Mouse (Mus musculus): ENCODE measurements at regions not wholly inside any gene's neighbourhood (a gene's known extent, or its start where the extent isn't known, plus 50 kb on each side); places are given as distances from the start of the nearest gene placed in this dataset.

GRCm38 (mm10) chr10:10116442-10116841 lies 215.6 kb upstream of the Stxbp5 start:
- ATAC-seq (ENCODE audit: low read depth) (no peak), DNase-seq (ENCODE audit: low spot score) (no peak)
- Histone ChIP-seq H3K4me2 (ENCODE audit: low read depth, low read length) (no peak overlapping the region), H3K4me3 (ENCODE audit: low read depth, low read length) (no peak overlapping the region), H3K9me3 (ENCODE audit: control insufficient read depth, low read length) (no peaks in the 10 kb centered on the region), H3K27ac (replicated peaks; ENCODE audit: low read depth, low read length) (no peak overlapping the region), H3K4me1 (ENCODE audit: control insufficient read depth, insufficient read depth, low read length) (no peaks in the 10 kb centered on the region), H3K9ac (ENCODE audit: low read depth, low read length) (no peak overlapping the region), H3K36me3 (ENCODE audit: control insufficient read depth, insufficient read depth, low read length) (no peaks in the 10 kb centered on the region), H3K27me3 (replicated peaks; ENCODE audit: control insufficient read depth, insufficient read depth, low read length) (no peaks in the 10 kb centered on the region)
- 74% methylated on average over 2 of the region's 2 CpGs for WGBS

GRCm38 (mm10) chr10:10113256-10113655 lies 212.4 kb upstream of the Stxbp5 start:
- DNase-seq (ENCODE audit: low spot score), result no peak
- Histone ChIP-seq H3K27ac (replicated peaks; ENCODE audit: low read depth, low read length) (no peak overlapping the region), H3K9ac (ENCODE audit: low read depth, low read length) (no peak overlapping the region), H3K4me3 (ENCODE audit: low read depth, low read length) (no peak overlapping the region), H3K36me3 (ENCODE audit: control insufficient read depth, insufficient read depth, low read length) (no peaks in the 10 kb centered on the region), H3K9me3 (ENCODE audit: control insufficient read depth, low read length) (no peaks in the 10 kb centered on the region), H3K4me1 (ENCODE audit: control insufficient read depth, insufficient read depth, low read length) (no peaks in the 10 kb centered on the region), H3K27me3 (replicated peaks; ENCODE audit: control insufficient read depth, insufficient read depth, low read length) (no peaks in the 10 kb centered on the region), H3K4me2 (ENCODE audit: low read depth, low read length) (no peak overlapping the region)
- no peak for ATAC-seq (ENCODE audit: low read depth)

DNA sequence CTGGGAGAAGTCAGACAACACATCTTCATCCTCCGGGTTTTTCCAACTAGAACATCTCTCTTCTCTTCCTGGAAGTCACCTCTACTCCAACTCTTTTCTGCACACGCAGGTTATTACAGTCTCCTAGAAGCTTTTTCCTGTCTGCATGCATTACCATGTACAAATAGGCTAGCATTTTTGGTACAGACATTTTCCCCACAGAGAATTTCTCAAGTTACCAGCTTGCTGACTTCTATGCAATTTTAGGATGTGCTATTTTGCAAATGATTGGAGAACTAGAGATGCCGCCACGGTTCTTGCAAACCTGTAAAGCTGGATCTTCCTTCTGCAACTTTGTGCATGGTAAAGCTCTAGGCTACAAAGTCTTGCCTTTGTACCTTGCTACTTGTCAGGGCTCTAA lies 210.2 kb upstream of the Stxbp5 start:
- Histone ChIP-seq H3K36me3 (ENCODE audit: control insufficient read depth, insufficient read depth, low read length) (no peaks in the 10 kb centered on the region), H3K4me3 (ENCODE audit: low read depth, low read length) (no peak overlapping the region), H3K27ac (replicated peaks; ENCODE audit: low read depth, low read length) (no peak overlapping the region), H3K4me1 (ENCODE audit: control insufficient read depth, insufficient read depth, low read length) (no peaks in the 10 kb centered on the region), H3K9me3 (ENCODE audit: control insufficient read depth, low read length) (no peaks in the 10 kb centered on the region), H3K4me2 (ENCODE audit: low read depth, low read length) (no peak overlapping the region), H3K9ac (ENCODE audit: low read depth, low read length) (no peak overlapping the region), H3K27me3 (replicated peaks; ENCODE audit: control insufficient read depth, insufficient read depth, low read length) (no peaks in the 10 kb centered on the region)
- DNase-seq (ENCODE audit: low spot score) (no peak), ATAC-seq (ENCODE audit: low read depth) (no peak)
- 87% methylated on average over 4 of the region's 4 CpGs for WGBS

DNA sequence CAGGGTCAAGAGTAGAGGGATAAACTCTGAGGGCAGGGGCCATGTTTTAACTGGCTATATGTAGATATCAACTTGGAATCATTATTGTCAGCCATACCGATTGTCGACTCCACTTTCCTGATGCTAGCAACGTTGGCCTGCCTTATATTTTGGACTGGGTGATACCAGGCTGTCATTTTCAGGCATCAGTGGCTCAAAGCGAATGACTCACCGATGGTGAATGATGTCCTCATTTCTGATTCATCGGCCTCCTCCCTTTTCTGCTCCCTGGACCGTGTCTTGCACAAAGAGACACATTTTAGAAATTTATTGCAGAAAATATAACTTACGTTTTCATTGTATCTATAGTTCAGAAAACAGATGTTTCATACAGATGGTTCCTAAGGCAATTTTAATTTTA lies 209.0 kb upstream of the Stxbp5 start:
- no peak overlapping the region for H3K27ac ChIP-seq (replicated peaks; ENCODE audit: low read depth, low read length)
- H3K9me3 ChIP-seq (ENCODE audit: control insufficient read depth, low read length), result no peaks in the 10 kb centered on the region
- no peaks in the 10 kb centered on the region for H3K27me3 ChIP-seq (replicated peaks; ENCODE audit: control insufficient read depth, insufficient read depth, low read length)
- ATAC-seq (ENCODE audit: low read depth) (no peak), DNase-seq (ENCODE audit: low spot score) (no peak)
- H3K4me3 ChIP-seq (ENCODE audit: low read depth, low read length), result no peak overlapping the region
- H3K4me2 ChIP-seq (ENCODE audit: low read depth, low read length), result no peak overlapping the region
- no peak overlapping the region for H3K9ac ChIP-seq (ENCODE audit: low read depth, low read length)
- no peaks in the 10 kb centered on the region for H3K36me3 ChIP-seq (ENCODE audit: control insufficient read depth, insufficient read depth, low read length)
- 82% methylated on average over 8 of the region's 8 CpGs for WGBS
- no peaks in the 10 kb centered on the region for H3K4me1 ChIP-seq (ENCODE audit: control insufficient read depth, insufficient read depth, low read length)

DNA sequence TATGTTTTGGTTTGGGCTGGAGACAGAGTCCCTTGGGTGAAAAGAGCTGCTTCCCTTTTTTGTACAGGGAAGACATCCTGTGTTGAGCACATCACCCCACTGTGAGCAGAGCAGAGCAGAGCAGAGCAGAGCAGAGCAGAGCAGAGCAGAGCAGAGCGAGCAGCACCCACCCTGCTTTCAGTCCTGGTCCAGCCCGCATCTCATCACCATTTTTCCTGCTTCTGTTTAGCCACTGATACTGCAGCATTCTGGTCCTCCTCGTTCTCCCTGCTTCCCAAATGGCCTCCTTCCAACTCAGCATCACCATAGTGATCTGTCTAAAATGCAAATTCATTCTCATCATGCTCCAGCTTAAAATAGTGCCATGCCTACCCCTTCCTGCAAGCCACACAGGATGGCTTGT lies 206.2 kb upstream of the Stxbp5 start:
- H3K36me3 ChIP-seq (ENCODE audit: control insufficient read depth, insufficient read depth, low read length), result no peaks in the 10 kb centered on the region
- no peak for DNase-seq (ENCODE audit: low spot score)
- no peak overlapping the region for H3K27ac ChIP-seq (replicated peaks; ENCODE audit: low read depth, low read length)
- no peaks in the 10 kb centered on the region for H3K9me3 ChIP-seq (ENCODE audit: control insufficient read depth, low read length)
- 59% methylated on average over 3 of the region's 3 CpGs for WGBS
- ATAC-seq (ENCODE audit: low read depth), result no peak
- H3K4me2 ChIP-seq (ENCODE audit: low read depth, low read length), result no peak overlapping the region
- H3K4me1 ChIP-seq (ENCODE audit: control insufficient read depth, insufficient read depth, low read length), result no peaks in the 10 kb centered on the region
- no peaks in the 10 kb centered on the region for H3K27me3 ChIP-seq (replicated peaks; ENCODE audit: control insufficient read depth, insufficient read depth, low read length)
- H3K4me3 ChIP-seq (ENCODE audit: low read depth, low read length), result no peak overlapping the region
- no peak overlapping the region for H3K9ac ChIP-seq (ENCODE audit: low read depth, low read length)

DNA sequence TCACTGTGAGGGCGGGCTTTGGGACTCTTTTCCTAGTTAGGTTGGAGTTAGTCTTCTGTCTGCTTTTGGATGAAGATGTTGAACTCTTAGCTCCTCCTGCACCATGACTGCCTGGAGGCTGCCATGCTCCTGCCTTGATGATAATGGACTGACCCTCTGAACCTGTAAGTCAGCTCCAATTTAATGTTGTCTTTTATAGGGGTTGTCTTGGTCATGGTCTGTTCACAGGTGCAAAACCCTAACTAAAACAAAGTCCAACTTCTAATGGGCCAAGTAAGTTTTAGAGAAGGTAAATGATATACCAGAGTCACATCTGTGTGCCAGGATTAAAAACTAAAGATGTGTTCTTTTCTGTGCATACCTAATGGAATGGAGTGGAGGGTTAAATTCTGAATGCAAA lies 205.8 kb upstream of the Stxbp5 start:
- no peak overlapping the region for H3K27ac ChIP-seq (replicated peaks; ENCODE audit: low read depth, low read length)
- DNase-seq (ENCODE audit: low spot score) (no peak), ATAC-seq (ENCODE audit: low read depth) (no peak)
- no peak overlapping the region for H3K9ac ChIP-seq (ENCODE audit: low read depth, low read length)
- no peaks in the 10 kb centered on the region for H3K9me3 ChIP-seq (ENCODE audit: control insufficient read depth, low read length)
- no peak overlapping the region for H3K4me2 ChIP-seq (ENCODE audit: low read depth, low read length)
- H3K27me3 ChIP-seq (replicated peaks; ENCODE audit: control insufficient read depth, insufficient read depth, low read length), result no peaks in the 10 kb centered on the region
- H3K36me3 ChIP-seq (ENCODE audit: control insufficient read depth, insufficient read depth, low read length), result no peaks in the 10 kb centered on the region
- WGBS, result 85% methylated on average over 1 of the region's 1 CpGs
- no peak overlapping the region for H3K4me3 ChIP-seq (ENCODE audit: low read depth, low read length)
- H3K4me1 ChIP-seq (ENCODE audit: control insufficient read depth, insufficient read depth, low read length), result no peaks in the 10 kb centered on the region

DNA sequence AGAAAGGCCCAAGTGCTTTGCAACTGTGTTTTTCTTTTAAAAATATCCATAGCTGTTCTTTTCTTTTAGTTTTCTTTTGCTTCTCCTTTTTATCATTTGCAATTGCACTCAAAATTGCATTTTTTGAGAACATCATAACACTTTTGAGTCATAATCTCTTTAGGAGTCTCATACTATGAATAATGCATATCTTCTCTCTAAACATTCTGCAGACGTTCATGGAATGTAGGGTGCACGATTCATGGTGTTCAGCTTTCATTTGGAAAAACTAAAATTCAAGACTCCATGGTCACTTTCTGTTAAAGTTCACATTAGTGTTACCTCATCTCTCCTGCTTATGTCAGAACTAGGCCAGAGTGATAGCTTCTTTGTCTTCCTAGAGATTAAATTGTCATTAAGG lies 200.8 kb upstream of the Stxbp5 start:
- no peaks in the 10 kb centered on the region for H3K27me3 ChIP-seq (replicated peaks; ENCODE audit: control insufficient read depth, insufficient read depth, low read length)
- no peak overlapping the region for H3K27ac ChIP-seq (replicated peaks; ENCODE audit: low read depth, low read length)
- ATAC-seq (ENCODE audit: low read depth), result no peak
- no peaks in the 10 kb centered on the region for H3K4me1 ChIP-seq (ENCODE audit: control insufficient read depth, insufficient read depth, low read length)
- no peak overlapping the region for H3K9ac ChIP-seq (ENCODE audit: low read depth, low read length)
- H3K4me2 ChIP-seq (ENCODE audit: low read depth, low read length), result no peak overlapping the region
- WGBS, result 78% methylated on average over 2 of the region's 2 CpGs
- H3K4me3 ChIP-seq (ENCODE audit: low read depth, low read length), result no peak overlapping the region
- DNase-seq (ENCODE audit: low spot score), result no peak
- no peaks in the 10 kb centered on the region for H3K9me3 ChIP-seq (ENCODE audit: control insufficient read depth, low read length)
- H3K36me3 ChIP-seq (ENCODE audit: control insufficient read depth, insufficient read depth, low read length), result no peaks in the 10 kb centered on the region

- H3K4me1 ChIP-seq (ENCODE audit: control insufficient read depth, insufficient read depth, low read length), result no peaks in the 10 kb centered on the region
- no peak overlapping the region for H3K9ac ChIP-seq (ENCODE audit: low read depth, low read length)
- H3K27ac ChIP-seq (replicated peaks; ENCODE audit: low read depth, low read length), result no peak overlapping the region
- DNase-seq (ENCODE audit: low spot score), result no peak
- no peaks in the 10 kb centered on the region for H3K9me3 ChIP-seq (ENCODE audit: control insufficient read depth, low read length)
- no peaks in the 10 kb centered on the region for H3K36me3 ChIP-seq (ENCODE audit: control insufficient read depth, insufficient read depth, low read length)
- WGBS, result 88% methylated on average over 1 of the region's 1 CpGs
- H3K4me2 ChIP-seq (ENCODE audit: low read depth, low read length), result no peak overlapping the region
- no peaks in the 10 kb centered on the region for H3K27me3 ChIP-seq (replicated peaks; ENCODE audit: control insufficient read depth, insufficient read depth, low read length)
- ATAC-seq (ENCODE audit: low read depth), result no peak
- no peak overlapping the region for H3K4me3 ChIP-seq (ENCODE audit: low read depth, low read length)
Observed at GRCm38 (mm10) chr10:10098521-10098920, 197.6 kb upstream of the Stxbp5 start.

GRCm38 (mm10) chr10:10094113-10094512 lies 193.2 kb upstream of the Stxbp5 start:
- DNase-seq (ENCODE audit: low spot score) (no peak), ATAC-seq (ENCODE audit: low read depth) (no peak)
- 93% methylated on average over 1 of the region's 1 CpGs for WGBS

More at GRCm38 (mm10) chr10:10094113-10094512, 193.2 kb upstream of the Stxbp5 start:
- Histone ChIP-seq H3K36me3 (ENCODE audit: control insufficient read depth, insufficient read depth, low read length) (no peaks in the 10 kb centered on the region), H3K4me2 (ENCODE audit: low read depth, low read length) (no peak overlapping the region), H3K27me3 (replicated peaks; ENCODE audit: control insufficient read depth, insufficient read depth, low read length) (no peaks in the 10 kb centered on the region), H3K9ac (ENCODE audit: low read depth, low read length) (no peak overlapping the region), H3K9me3 (ENCODE audit: control insufficient read depth, low read length) (no peaks in the 10 kb centered on the region), H3K27ac (replicated peaks; ENCODE audit: low read depth, low read length) (no peak overlapping the region), H3K4me3 (ENCODE audit: low read depth, low read length) (no peak overlapping the region), H3K4me1 (ENCODE audit: control insufficient read depth, insufficient read depth, low read length) (no peaks in the 10 kb centered on the region)

Data from embryonic facial prominence, embryonic 14.5 days (tissue).